Mouse (Mus musculus): ENCODE measurements around the gene Bcl2l11.
"Not testable (repeated sequence)": the region's sequence is repeated elsewhere in the genome, so short reads cannot be mapped to it uniquely, and the experiment has no call there.

Gene Bcl2l11

GRCm38 (mm10) chr2:128125635-128126470 lies at the start of gene Bcl2l11:
Bcl2l11 (plus strand) TSS chr2:128126038.
- peak; percentile 98 for DNase-seq (ENCODE audit: extremely low spot score, low spot score)

- DNase-seq (ENCODE audit: extremely low spot score, low spot score), result no peak
Observed at GRCm38 (mm10) chr2:128076936-128077335, 48.9 kb upstream of the Bcl2l11 start.

- DNase-seq (ENCODE audit: extremely low spot score, low spot score), result no peak
Observed at GRCm38 (mm10) chr2:128078859-128079258, 47.0 kb upstream of the Bcl2l11 start.

GRCm38 (mm10) chr2:128079316-128079715 lies 46.5 kb upstream of the Bcl2l11 start:
- no peak for DNase-seq (ENCODE audit: extremely low spot score, low spot score)

- no peak for DNase-seq (ENCODE audit: extremely low spot score, low spot score)
Observed at GRCm38 (mm10) chr2:128083844-128084243, 42.0 kb upstream of the Bcl2l11 start.

GRCm38 (mm10) chr2:128084607-128085006 lies 41.2 kb upstream of the Bcl2l11 start:
- DNase-seq (ENCODE audit: extremely low spot score, low spot score), result no peak

- DNase-seq (ENCODE audit: extremely low spot score, low spot score), result no peak
Observed at GRCm38 (mm10) chr2:128085481-128085880, 40.4 kb upstream of the Bcl2l11 start.

GRCm38 (mm10) chr2:128086301-128086886 lies 39.4 kb upstream of the Bcl2l11 start:
- no peak for DNase-seq (ENCODE audit: extremely low spot score, low spot score)

- no peak for DNase-seq (ENCODE audit: extremely low spot score, low spot score)
Observed at GRCm38 (mm10) chr2:128086996-128087526, 38.8 kb upstream of the Bcl2l11 start.

- DNase-seq (ENCODE audit: extremely low spot score, low spot score), result no peak
Observed at GRCm38 (mm10) chr2:128087798-128088545, 37.9 kb upstream of the Bcl2l11 start.

- no peak for DNase-seq (ENCODE audit: extremely low spot score, low spot score)
Observed at GRCm38 (mm10) chr2:128090283-128090885, 35.5 kb upstream of the Bcl2l11 start.

- DNase-seq (ENCODE audit: extremely low spot score, low spot score), result no peak
Observed at GRCm38 (mm10) chr2:128091431-128092369, 34.1 kb upstream of the Bcl2l11 start.

GRCm38 (mm10) chr2:128092451-128092850 lies 33.4 kb upstream of the Bcl2l11 start:
- no peak for DNase-seq (ENCODE audit: extremely low spot score, low spot score)

GRCm38 (mm10) chr2:128094196-128094595 lies 31.6 kb upstream of the Bcl2l11 start:
- no peak for DNase-seq (ENCODE audit: extremely low spot score, low spot score)

- DNase-seq (ENCODE audit: extremely low spot score, low spot score), result no peak
Observed at GRCm38 (mm10) chr2:128094602-128095001, 31.2 kb upstream of the Bcl2l11 start.

- no peak for DNase-seq (ENCODE audit: extremely low spot score, low spot score)
Observed at GRCm38 (mm10) chr2:128095270-128095669, 30.6 kb upstream of the Bcl2l11 start.

GRCm38 (mm10) chr2:128096070-128096469 lies 29.8 kb upstream of the Bcl2l11 start:
- no peak for DNase-seq (ENCODE audit: extremely low spot score, low spot score)

- not testable (repeated sequence) for DNase-seq (ENCODE audit: extremely low spot score, low spot score)
Observed at GRCm38 (mm10) chr2:128098118-128098517, 27.7 kb upstream of the Bcl2l11 start.

GRCm38 (mm10) chr2:128102086-128102485 lies 23.8 kb upstream of the Bcl2l11 start:
- no peak for DNase-seq (ENCODE audit: extremely low spot score, low spot score)

- no peak for DNase-seq (ENCODE audit: extremely low spot score, low spot score)
Observed at GRCm38 (mm10) chr2:128104815-128105214, 21.0 kb upstream of the Bcl2l11 start.

All from neural tube, embryonic 10.5 days (tissue).